Mouse (Mus musculus) midbrain, embryonic 12.5 days (tissue): ENCODE measurements at regions not wholly inside any gene's neighbourhood (a gene's known extent, or its start where the extent isn't known, plus 50 kb on each side); places are given as distances from the start of the nearest gene placed in this dataset.
"Not testable (repeated sequence)": the region's sequence is repeated elsewhere in the genome, so short reads cannot be mapped to it uniquely, and the experiment has no call there.

ENCODE experiments used
- ATAC-seq: fragments of 200-750 bp; cut with Nextera tagmentation; 2 replicates; pipeline ENCODE4 v1.8.0; 2017; ENCODE audit warnings: low read depth, moderate TSS enrichment, moderate library complexity; ENCODE audit not compliant: low FRiP score
- H3K27ac ChIP-seq: fragments of 300-500 bp; sonication (generic); replicated peaks from 2 replicates; pipeline ENCODE4 v1.5.1; 2016; ENCODE audit warnings: mild to moderate bottlenecking
- H3K27me3 ChIP-seq: fragments of 300-500 bp; sonication (generic); 2 replicates; pipeline ENCODE4 v1.6.1; 2016; ENCODE audit warnings: mild to moderate bottlenecking
- H3K36me3 ChIP-seq: fragments of 300-500 bp; sonication (generic); 2 replicates; pipeline ENCODE4 v1.6.1; 2016
- H3K4me1 ChIP-seq: fragments of 300-500 bp; sonication (generic); 2 replicates; pipeline ENCODE4 v1.6.1; 2016
- H3K4me2 ChIP-seq: fragments of 300-500 bp; sonication (generic); replicated peaks from 2 replicates; pipeline ENCODE4 v1.6.1; 2016; ENCODE audit warnings: mild to moderate bottlenecking, moderate library complexity
- H3K4me3 ChIP-seq: fragments of 300-500 bp; sonication (generic); 2 replicates; pipeline ENCODE4 v1.5.1; 2016; ENCODE audit warnings: mild to moderate bottlenecking
- H3K9ac ChIP-seq: fragments of 300-500 bp; sonication (generic); replicated peaks from 2 replicates; pipeline ENCODE4 v1.6.1; 2016; ENCODE audit warnings: mild to moderate bottlenecking, moderate library complexity
- H3K9me3 ChIP-seq: fragments of 300-500 bp; sonication (generic); 2 replicates; pipeline ENCODE4 v1.6.1; 2016; ENCODE audit warnings: mild to moderate bottlenecking
- WGBS: fragments of 180-500 bp; shearing (Covaris S2); methylation state at CpG from one replicate; pipeline ENCODE4 v1.1.7; 2016; 5-methylcytosine and 5-hydroxymethylcytosine counted together

DNA sequence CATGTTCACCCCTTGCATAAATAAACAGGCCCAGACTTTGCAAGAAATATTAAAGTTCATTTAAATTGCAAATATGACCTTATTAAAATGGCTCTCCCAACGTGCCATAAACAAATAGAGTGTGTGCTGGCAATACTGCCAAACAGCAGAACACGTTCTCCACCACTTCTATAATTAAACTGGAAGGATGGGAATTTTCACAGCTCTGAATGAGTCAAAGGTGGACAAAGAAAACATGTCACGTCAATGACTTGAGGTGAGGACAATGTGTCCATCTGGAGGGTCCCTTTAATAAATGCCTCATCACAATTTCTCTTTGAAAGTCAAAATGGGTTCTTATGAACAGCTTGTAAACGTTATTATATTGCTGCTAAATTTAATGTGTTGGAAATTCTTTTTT, 114.8 kb downstream of the Galc start:
- Histone ChIP-seq H3K27ac (no peak overlapping the region), H3K4me3 (no peak overlapping the region), H3K36me3 (no peaks in the 10 kb centered on the region), H3K4me1 (no peaks in the 10 kb centered on the region), H3K4me2 (no peak overlapping the region), H3K9me3 (no peaks in the 10 kb centered on the region), H3K9ac (no peak overlapping the region), H3K27me3 (no peaks in the 10 kb centered on the region)
- no peak for ATAC-seq
- WGBS: 56% methylated on average over 4 of the region's 4 CpGs

DNA sequence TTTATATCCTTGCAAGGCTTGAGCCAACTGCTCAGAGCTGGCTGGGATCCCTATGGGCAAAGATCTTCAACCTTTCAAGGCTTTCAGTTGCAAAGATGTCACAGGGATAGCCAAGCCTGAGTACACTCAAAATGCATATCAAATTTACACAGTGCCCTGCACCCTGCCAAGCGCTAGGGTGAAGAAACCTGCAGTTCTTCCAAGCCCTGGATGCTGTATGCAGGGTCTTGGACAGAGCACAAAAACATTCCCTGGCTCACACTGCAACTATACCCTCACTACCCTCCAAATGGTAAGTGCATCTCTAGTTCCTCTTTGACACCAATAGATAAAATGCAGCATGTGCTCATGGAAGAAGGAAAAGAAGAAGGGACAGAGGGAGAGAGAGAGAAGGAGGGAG, 116.1 kb downstream of the Galc start:
- Histone ChIP-seq H3K36me3 (no peaks in the 10 kb centered on the region), H3K4me3 (no peak overlapping the region), H3K27me3 (no peaks in the 10 kb centered on the region), H3K27ac (no peak overlapping the region), H3K9ac (no peak overlapping the region), H3K4me1 (no peaks in the 10 kb centered on the region), H3K4me2 (no peak overlapping the region), H3K9me3 (no peaks in the 10 kb centered on the region)
- WGBS: 74% methylated on average over 1 of the region's 1 CpGs
- ATAC-seq: no peak

DNA sequence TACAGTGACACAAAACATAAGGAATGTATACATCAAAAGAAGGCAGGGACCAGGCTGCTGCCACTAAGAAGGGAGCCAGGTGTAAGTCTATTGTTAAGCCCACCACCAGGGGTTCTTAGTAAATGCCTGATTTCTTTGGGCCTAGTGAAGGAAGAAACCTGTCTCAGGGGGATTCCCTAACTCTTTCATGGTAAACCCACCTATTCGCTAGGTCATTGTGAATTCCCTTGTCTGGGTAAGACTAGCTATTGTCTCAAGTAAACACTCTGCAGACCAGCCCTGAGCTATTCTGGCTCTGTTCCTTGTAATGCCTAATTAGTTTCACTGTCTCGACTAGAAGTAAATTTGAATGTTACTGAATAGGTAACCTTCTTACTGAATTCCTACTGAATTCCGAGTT, 119.4 kb downstream of the Galc start:
- not testable (repeated sequence) for H3K4me1 ChIP-seq, H3K27me3 ChIP-seq, H3K4me3 ChIP-seq, ATAC-seq, H3K36me3 ChIP-seq, H3K4me2 ChIP-seq, H3K27ac ChIP-seq, H3K9me3 ChIP-seq, H3K9ac ChIP-seq
- WGBS: 77% methylated on average over 3 of the region's 3 CpGs

DNA sequence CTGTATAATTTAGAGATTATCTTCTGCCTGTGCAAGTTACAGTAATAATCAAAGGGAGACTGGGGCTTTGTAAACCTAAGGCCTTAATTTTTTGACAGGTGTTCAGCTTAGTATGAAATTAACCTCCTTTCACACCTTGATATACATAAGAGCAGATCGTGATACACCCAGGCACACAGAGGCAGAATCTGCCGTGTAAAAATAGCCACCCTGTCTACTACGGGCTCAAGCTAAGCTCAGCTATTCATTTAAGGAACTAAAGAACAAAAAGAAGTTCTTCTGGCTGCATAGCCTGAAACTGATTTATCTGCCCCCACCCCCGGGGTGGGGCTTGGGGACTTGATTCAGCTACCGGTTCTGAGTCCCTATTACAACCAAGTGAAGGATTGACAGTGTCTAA, 128.0 kb downstream of the Galc start:
- WGBS: 71% methylated on average over 5 of the region's 5 CpGs
- no peak for ATAC-seq

DNA sequence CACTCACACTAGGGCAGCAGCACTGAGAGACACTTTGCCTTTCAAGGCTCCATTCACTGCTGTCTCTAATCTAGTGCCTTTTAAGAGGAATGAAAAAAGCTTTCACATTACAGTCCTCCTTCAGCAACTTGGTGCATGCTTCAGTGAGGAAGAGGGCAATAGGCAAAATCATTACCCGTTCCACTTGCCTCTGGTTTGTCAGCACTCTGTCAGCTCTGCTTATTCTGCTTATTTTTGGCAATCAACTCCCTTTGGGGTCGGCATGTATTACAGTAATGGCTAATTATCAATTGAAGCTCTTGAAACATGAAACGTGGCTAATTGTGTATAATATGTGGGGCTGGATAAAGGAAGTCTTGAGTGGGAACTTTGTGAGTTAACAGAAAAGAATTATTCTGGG, 135.7 kb downstream of the Galc start:
- Histone ChIP-seq H3K9ac (no peak overlapping the region), H3K4me2 (no peak overlapping the region), H3K36me3 (no peaks in the 10 kb centered on the region), H3K27me3 (no peaks in the 10 kb centered on the region), H3K4me1 (no peaks in the 10 kb centered on the region), H3K9me3 (no peaks in the 10 kb centered on the region), H3K27ac (no peak overlapping the region), H3K4me3 (no peak overlapping the region)
- no peak for ATAC-seq
- WGBS: 71% methylated on average over 3 of the region's 3 CpGs

More for the DNA sequence above, 128.0 kb downstream of the Galc start:
- H3K9ac ChIP-seq: no peak overlapping the region
- no peaks in the 10 kb centered on the region for H3K4me1 ChIP-seq
- no peak overlapping the region for H3K4me3 ChIP-seq
- H3K27ac ChIP-seq: no peak overlapping the region
- H3K4me2 ChIP-seq: no peak overlapping the region
- no peaks in the 10 kb centered on the region for H3K9me3 ChIP-seq
- no peaks in the 10 kb centered on the region for H3K36me3 ChIP-seq
- no peaks in the 10 kb centered on the region for H3K27me3 ChIP-seq

DNA sequence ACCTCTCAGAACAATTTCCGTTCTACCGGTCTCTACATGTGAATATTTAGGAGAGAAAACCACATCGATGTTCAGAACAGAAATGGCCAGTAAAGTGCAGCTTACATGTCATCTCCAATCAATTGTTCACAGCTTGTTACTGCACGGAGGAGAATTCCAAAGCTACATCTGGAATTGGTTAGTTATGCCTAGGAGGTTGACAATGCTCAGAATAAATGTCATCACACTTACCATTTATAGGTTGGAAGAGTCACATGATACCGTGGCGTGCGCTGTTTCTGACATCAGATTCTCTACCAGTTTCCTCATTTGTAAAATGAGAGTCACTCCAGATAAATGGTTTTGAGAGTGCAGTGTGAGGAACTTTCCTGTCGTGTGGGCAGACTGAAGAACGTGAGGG, 151.2 kb downstream of the Galc start:
- H3K27me3 ChIP-seq: no peaks in the 10 kb centered on the region
- no peak overlapping the region for H3K27ac ChIP-seq
- no peak for ATAC-seq
- H3K9me3 ChIP-seq: no peaks in the 10 kb centered on the region
- no peak overlapping the region for H3K4me2 ChIP-seq
- H3K9ac ChIP-seq: no peak overlapping the region
- 84% methylated on average over 9 of the region's 9 CpGs for WGBS
- no peak overlapping the region for H3K4me3 ChIP-seq
- no peaks in the 10 kb centered on the region for H3K36me3 ChIP-seq
- H3K4me1 ChIP-seq: peaks cover 6% of the 10 kb centered on the region

DNA sequence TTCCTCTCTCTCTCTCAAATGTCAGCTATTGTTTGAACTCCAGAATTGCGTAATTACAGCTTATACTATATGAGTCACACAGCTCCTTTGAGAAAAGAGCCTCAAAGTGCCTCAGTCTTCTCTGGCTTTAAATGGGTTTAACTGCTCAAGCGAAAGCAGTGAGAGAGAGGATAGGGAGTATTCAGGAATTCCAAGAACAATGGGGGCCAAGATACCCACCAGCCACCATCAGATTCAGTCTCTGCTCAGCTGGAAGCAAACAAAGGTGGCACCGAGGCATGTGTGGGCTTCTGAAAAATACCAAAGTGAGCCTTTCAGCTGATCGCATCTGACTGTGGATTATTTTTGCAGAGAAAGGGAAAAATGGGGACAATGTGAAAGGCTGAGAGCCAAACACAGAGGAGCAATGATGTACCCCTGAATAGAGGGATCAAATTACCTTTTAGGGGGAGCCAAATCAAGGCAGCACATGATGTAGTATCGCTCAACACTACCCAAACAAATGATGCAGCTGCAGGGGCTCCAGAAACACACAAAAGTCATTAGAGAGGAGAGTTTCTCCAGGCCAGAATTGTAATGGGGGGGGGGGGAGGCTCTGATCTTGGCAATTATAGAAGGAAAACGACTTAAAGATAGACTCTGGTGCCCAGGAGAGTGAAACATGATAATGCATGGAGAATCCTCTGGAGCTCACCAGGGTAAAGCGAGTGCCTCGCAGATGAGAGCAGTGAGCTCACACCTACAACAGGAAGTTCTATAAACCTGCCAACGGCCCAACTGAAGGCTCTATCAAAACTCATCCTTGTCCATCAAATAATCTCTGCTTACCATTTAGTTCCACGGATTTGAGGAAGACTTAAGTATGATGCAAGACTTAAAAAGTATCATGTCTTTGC, 152.2 kb downstream of the Galc start:
- Histone ChIP-seq H3K4me2 (no peak overlapping the region), H3K4me3 (no peak overlapping the region), H3K9ac (no peak overlapping the region), H3K36me3 (no peaks in the 10 kb centered on the region), H3K9me3 (no peaks in the 10 kb centered on the region), H3K4me1 (peaks cover 6% of the 10 kb centered on the region), H3K27me3 (no peaks in the 10 kb centered on the region), H3K27ac (no peak overlapping the region)
- ATAC-seq: no peak
- WGBS: 52% methylated on average over 10 of the region's 10 CpGs

DNA sequence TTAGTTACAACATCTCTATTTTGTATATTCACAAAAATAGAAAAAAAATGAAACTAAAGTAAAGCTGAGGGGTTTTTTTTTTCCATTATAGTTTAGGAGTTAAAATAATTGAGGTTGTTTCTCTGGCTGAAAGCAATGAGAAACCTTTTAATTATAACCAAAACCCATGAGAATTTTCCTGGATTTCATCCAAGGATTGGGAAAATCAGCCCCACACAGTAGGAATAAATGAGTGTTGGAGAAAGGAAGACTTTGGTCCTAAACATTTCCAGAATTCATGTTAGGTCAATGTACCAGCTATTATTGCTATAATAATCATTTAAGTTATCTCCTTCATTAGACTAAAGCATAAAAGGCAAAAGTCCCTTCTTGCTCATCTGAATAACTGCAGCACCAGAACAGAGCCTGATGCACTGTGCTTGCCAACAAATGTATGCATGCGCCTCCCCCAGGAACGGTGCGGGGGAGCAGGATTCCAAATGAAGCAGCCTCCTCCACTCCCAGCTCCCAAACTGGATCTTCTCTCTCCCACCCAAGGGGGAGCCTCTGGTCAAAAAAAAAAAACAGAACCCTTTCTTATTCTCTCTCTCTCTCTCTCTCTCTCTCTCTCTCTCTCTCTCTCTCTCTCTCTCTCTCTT, 153.0 kb downstream of the Galc start:
- Histone ChIP-seq H3K9ac (no peak overlapping the region), H3K36me3 (no peaks in the 10 kb centered on the region), H3K27ac (no peak overlapping the region), H3K4me2 (no peak overlapping the region), H3K27me3 (no peaks in the 10 kb centered on the region), H3K4me1 (peaks cover 6% of the 10 kb centered on the region), H3K9me3 (no peaks in the 10 kb centered on the region), H3K4me3 (no peak overlapping the region)
- ATAC-seq: no peak
- WGBS: 48% methylated on average over 3 of the region's 3 CpGs

DNA sequence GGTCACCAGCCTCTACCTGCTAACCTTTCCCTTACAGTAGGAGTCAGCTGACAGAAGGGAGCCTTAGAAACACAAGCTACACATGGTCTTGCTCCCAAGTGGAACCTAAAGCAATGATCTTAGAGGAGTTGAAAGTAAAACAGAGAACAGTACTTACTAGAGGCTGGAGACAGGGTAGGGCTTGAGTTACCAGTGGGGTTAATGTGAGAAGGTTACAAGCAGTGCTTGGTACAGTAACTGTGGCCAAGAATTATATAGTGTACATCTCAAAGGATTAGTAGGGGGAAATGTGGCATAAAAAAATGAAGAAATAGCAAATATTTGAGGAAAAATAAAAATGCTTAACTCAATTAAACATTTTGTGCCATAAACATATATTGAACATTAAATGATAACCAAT, 153.5 kb downstream of the Galc start:
- Histone ChIP-seq H3K27me3 (no peaks in the 10 kb centered on the region), H3K4me3 (no peak overlapping the region), H3K9ac (no peak overlapping the region), H3K36me3 (no peaks in the 10 kb centered on the region), H3K9me3 (no peaks in the 10 kb centered on the region), H3K4me2 (no peak overlapping the region), H3K4me1 (peaks cover 6% of the 10 kb centered on the region), H3K27ac (no peak overlapping the region)
- ATAC-seq: no peak

DNA sequence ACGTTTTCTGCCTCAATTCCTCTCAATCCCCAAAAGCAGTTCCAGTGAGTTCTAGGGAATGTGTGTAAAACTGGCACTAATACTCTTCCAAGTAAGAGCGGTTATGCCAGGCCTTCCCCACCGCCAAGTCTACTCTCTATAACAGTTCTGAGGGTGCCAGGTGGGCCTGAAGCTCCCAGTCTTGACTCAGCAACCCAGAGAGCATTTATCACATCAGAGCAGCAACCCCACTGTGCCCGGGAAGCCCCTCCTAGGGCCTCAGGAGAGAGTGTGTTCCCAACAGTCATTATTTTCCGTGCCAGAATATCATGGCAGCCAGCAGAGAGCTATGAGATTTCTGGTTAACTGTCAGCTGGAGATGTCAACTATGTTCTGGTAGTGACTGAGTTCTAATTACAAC, 169.1 kb downstream of the Galc start:
- Histone ChIP-seq H3K9ac (no peak overlapping the region), H3K4me3 (no peak overlapping the region), H3K4me2 (no peak overlapping the region), H3K36me3 (no peaks in the 10 kb centered on the region), H3K9me3 (no peaks in the 10 kb centered on the region), H3K27me3 (no peaks in the 10 kb centered on the region), H3K27ac (no peak overlapping the region), H3K4me1 (no peaks in the 10 kb centered on the region)
- ATAC-seq: no peak
- 71% methylated on average over 5 of the region's 5 CpGs for WGBS

DNA sequence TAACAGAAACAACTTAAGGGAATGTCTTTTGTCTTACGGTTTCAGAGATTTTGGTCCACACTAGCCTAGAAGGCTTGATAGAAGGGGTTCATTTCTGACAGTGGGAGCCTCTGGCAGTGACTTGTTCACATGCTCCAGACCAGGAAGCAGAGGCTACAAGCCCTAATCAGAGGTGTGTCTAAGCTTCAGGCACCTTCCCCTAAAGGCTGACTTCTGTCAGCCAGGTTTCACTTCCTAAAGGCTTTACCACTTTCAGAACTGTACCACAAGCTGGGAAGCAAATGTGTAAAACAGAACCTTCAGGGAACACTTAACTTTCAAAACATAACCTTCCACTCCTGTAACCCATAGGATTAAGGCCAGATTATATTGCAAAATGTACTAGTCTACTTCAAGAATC, 180.9 kb downstream of the Galc start:
- WGBS: 86% methylated on average over 1 of the region's 1 CpGs
- no peak for ATAC-seq
- no peaks in the 10 kb centered on the region for H3K4me1 ChIP-seq
- H3K27me3 ChIP-seq: no peaks in the 10 kb centered on the region
- H3K4me3 ChIP-seq: no peak overlapping the region
- no peaks in the 10 kb centered on the region for H3K36me3 ChIP-seq
- H3K9me3 ChIP-seq: no peaks in the 10 kb centered on the region
- no peak overlapping the region for H3K27ac ChIP-seq
- no peak overlapping the region for H3K4me2 ChIP-seq
- H3K9ac ChIP-seq: no peak overlapping the region

DNA sequence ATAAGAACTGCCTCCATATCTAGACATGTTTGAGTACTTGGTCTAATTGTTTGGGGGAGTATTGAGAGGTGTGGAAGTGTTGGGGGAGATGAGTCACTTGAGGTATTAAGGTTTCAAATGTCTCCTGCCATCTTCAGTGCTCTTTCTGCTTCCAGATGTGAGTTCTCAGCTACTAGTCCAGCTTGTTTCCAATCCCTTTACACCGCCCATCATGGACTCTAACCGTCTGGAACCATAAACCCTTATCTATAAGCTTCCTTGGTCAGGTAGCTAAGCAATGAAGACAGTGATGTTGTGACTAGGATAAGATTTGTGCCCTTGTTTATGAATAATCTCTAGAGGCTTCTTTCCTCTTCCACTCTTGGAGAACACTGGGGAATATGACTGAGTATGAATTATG, 183.7 kb downstream of the Galc start:
- Histone ChIP-seq H3K9me3 (no peaks in the 10 kb centered on the region), H3K36me3 (no peaks in the 10 kb centered on the region), H3K4me3 (no peak overlapping the region), H3K4me2 (no peak overlapping the region), H3K9ac (no peak overlapping the region), H3K27me3 (no peaks in the 10 kb centered on the region), H3K4me1 (no peaks in the 10 kb centered on the region), H3K27ac (no peak overlapping the region)
- ATAC-seq: no peak
- WGBS: 92% methylated on average over 2 of the region's 2 CpGs
